Mouse (Mus musculus): ENCODE data around the gene Dido1.

GRCm38 (mm10) chr2:180742820-180743219, 33.0 kb upstream of the Dido1 start:
- TF ChIP-seq CTCF (IDR thresholded peaks at IDR 0.05; ENCODE audit: control insufficient read depth, insufficient read depth, insufficient replicate concordance, low read depth, low read length) (no peak), POLR2A (IDR thresholded peaks at IDR 0.05; ENCODE audit: control insufficient read depth, low read depth, low read length) (no peak)
